Mouse (Mus musculus) spleen, adult 2 months (tissue): ENCODE data around the gene Pex10. TPM values are rescaled to one million over a fixed set of nuclear protein-coding genes. Genes with fewer than 3 reads are reported as not detected.

Source experiments
- DNase-seq, 2 experiments: peaks; one replicate each; pipeline versions ENCODE4 v3.0.0 to v3.0.0-alpha.2; 2012 to 2021; ENCODE audit warnings: low spot score in 2 of 2, low read depth in 1 of 2
- H3K27ac ChIP-seq: fragments of 200-500 bp; 2 replicates; pipeline ENCODE4 v1.5.1; 2012; ENCODE audit warnings: low read length, inconsistent platforms; ENCODE audit not compliant: insufficient read depth
- H3K27me3 ChIP-seq: fragments of 200-500 bp; 2 replicates; pipeline ENCODE4 v1.6.1; 2012; ENCODE audit warnings: mild to moderate bottlenecking, moderate library complexity, low read length, inconsistent platforms; ENCODE audit not compliant: control insufficient read depth, insufficient read depth
- H3K36me3 ChIP-seq: fragments of 200-500 bp; 2 replicates; pipeline ENCODE4 v1.6.1; 2012; ENCODE audit warnings: mild to moderate bottlenecking, low read length, inconsistent platforms; ENCODE audit not compliant: control insufficient read depth, insufficient read depth
- H3K4me1 ChIP-seq: fragments of 200-500 bp; 2 replicates; pipeline ENCODE4 v1.6.1; 2011; ENCODE audit warnings: inconsistent platforms; ENCODE audit not compliant: control insufficient read depth, insufficient read depth, insufficient read length
- H3K4me3 ChIP-seq: fragments of 200-500 bp; 2 replicates; pipeline ENCODE4 v1.5.1; 2011; ENCODE audit warnings: mild to moderate bottlenecking, inconsistent platforms; ENCODE audit not compliant: insufficient read depth, insufficient read length; ENCODE audit errors: extremely low read depth
- CTCF ChIP-seq: fragments of 200-500 bp; IDR thresholded peaks from 2 replicates; pipeline ENCODE4 v1.5.1; 2011; ENCODE audit warnings: mild to moderate bottlenecking, inconsistent platforms; ENCODE audit not compliant: insufficient read depth, insufficient read length, insufficient replicate concordance; ENCODE audit errors: extremely low read depth
- POLR2A ChIP-seq: fragments of 200-500 bp; IDR thresholded peaks from 2 replicates; pipeline ENCODE4 v1.6.1; 2011; ENCODE audit warnings: low read depth, low read length, inconsistent platforms
- WGBS: fragments of 180-500 bp; shearing (Covaris S2); methylation state at CpG from one replicate; pipeline ENCODE4 v1.1.7; 2018; 5-methylcytosine and 5-hydroxymethylcytosine counted together
- polyA plus RNA-seq: library from polyadenylated mRNA; depleted of rRNA; stranded (reverse); fragments of >200 nt; gene quantifications from 2 replicates; pipeline ENCODE4 v1.2.3, GENCODE M21; 2012

Gene Pex10
- polyA plus RNA-seq, 1 experiment, result 14.3 TPM

GRCm38 (mm10) chr4:155020813-155021212 is 46.0 kb upstream of the Pex10 start:
- Histone ChIP-seq H3K4me3 (no peak overlapping the region), H3K27me3 (no peaks in the 10 kb centered on the region)
- 79% methylated on average over 9 of the region's 9 CpGs for WGBS

GRCm38 (mm10) chr4:155022228-155022855 is 44.5 kb upstream of the Pex10 start:
- WGBS, result 71% methylated on average over 7 of the region's 7 CpGs

More at GRCm38 (mm10) chr4:155020813-155021212, 46.0 kb upstream of the Pex10 start:
- DNase-seq, result no peak
- Histone ChIP-seq H3K4me1 (peaks cover 2% of the 10 kb centered on the region; the same call in 1 of the 2 replicates), H3K36me3 (no peaks in the 10 kb centered on the region), H3K27ac (no peak overlapping the region)
- TF ChIP-seq CTCF (no peak), POLR2A (no peak)

GRCm38 (mm10) chr4:155024170-155025010 is 42.4 kb upstream of the Pex10 start:
- WGBS, result 86% methylated on average over 11 of the region's 11 CpGs
- DNase-seq, result no peak

More at GRCm38 (mm10) chr4:155022228-155022855, 44.5 kb upstream of the Pex10 start:
- no peak overlapping the region for H3K27ac ChIP-seq
- H3K4me3 ChIP-seq, result no peak overlapping the region
- no peak for TF ChIP-seq POLR2A
- TF ChIP-seq CTCF, result no peak
- H3K27me3 ChIP-seq, result no peaks in the 10 kb centered on the region
- DNase-seq, result no peak
- peaks cover 2% of the 10 kb centered on the region; the same call in 1 of the 2 replicates for H3K4me1 ChIP-seq
- H3K36me3 ChIP-seq, result no peaks in the 10 kb centered on the region

GRCm38 (mm10) chr4:155033115-155033514 is 33.7 kb upstream of the Pex10 start:
- H3K27ac ChIP-seq, result no peak overlapping the region
- no peak overlapping the region for H3K4me3 ChIP-seq
- DNase-seq, result no peak
- no peaks in the 10 kb centered on the region for H3K4me1 ChIP-seq
- H3K36me3 ChIP-seq, result no peaks in the 10 kb centered on the region
- TF ChIP-seq POLR2A (no peak), CTCF (no peak)
- H3K27me3 ChIP-seq, result no peaks in the 10 kb centered on the region
- WGBS, result 43% methylated on average over 6 of the region's 6 CpGs

More at GRCm38 (mm10) chr4:155024170-155025010, 42.4 kb upstream of the Pex10 start:
- Histone ChIP-seq H3K27ac (no peak overlapping the region), H3K4me1 (no peaks in the 10 kb centered on the region), H3K27me3 (no peaks in the 10 kb centered on the region), H3K36me3 (no peaks in the 10 kb centered on the region), H3K4me3 (no peak overlapping the region)
- no peak for TF ChIP-seq POLR2A
- TF ChIP-seq CTCF, result no peak

GRCm38 (mm10) chr4:155034202-155034601 is 32.6 kb upstream of the Pex10 start:
- no peaks in the 10 kb centered on the region for H3K27me3 ChIP-seq
- no peak for TF ChIP-seq POLR2A
- no peak for TF ChIP-seq CTCF
- H3K27ac ChIP-seq, result no peak overlapping the region
- no peaks in the 10 kb centered on the region for H3K4me1 ChIP-seq
- H3K4me3 ChIP-seq, result no peak overlapping the region
- H3K36me3 ChIP-seq, result no peaks in the 10 kb centered on the region
- WGBS, result 40% methylated on average over 7 of the region's 7 CpGs
- DNase-seq, result no peak

- H3K4me3 ChIP-seq, result no peak overlapping the region
- TF ChIP-seq CTCF (no peak), POLR2A (no peak)
- no peak for DNase-seq
- no peak overlapping the region for H3K27ac ChIP-seq
- no peaks in the 10 kb centered on the region for H3K4me1 ChIP-seq
- no peaks in the 10 kb centered on the region for H3K36me3 ChIP-seq
- WGBS, result 67% methylated on average over 13 of the region's 13 CpGs
- no peaks in the 10 kb centered on the region for H3K27me3 ChIP-seq
Observed at GRCm38 (mm10) chr4:155034787-155035186, 32.0 kb upstream of the Pex10 start.

DNA sequence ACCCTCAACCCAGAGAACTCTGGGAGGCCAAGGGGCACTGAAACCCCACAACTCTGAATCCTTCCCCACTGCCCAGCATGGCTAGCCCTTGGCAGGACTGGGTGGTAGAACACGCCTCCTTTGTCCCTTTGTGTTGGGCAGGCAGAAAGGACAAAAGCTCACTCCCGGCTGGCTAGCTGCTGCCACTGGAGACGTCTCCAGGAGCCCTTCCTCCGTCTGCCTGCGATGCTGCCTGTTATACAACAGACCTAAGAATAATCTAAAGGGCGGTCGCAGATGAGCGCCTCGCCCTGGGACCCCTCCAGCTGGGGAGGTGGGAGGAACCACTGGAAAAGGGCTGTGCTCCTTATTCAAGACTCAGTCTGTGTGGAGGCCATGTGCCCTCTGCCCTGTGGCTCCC is 26.6 kb upstream of the Pex10 start:
- WGBS, result 55% methylated on average over 9 of the region's 9 CpGs
- no peak for TF ChIP-seq CTCF
- TF ChIP-seq POLR2A, result no peak
- no peak for DNase-seq
- H3K27me3 ChIP-seq, result peaks cover 7% of the 10 kb centered on the region
- no peak overlapping the region for H3K27ac ChIP-seq
- no peaks in the 10 kb centered on the region for H3K4me1 ChIP-seq
- no peak overlapping the region for H3K4me3 ChIP-seq
- H3K36me3 ChIP-seq, result no peaks in the 10 kb centered on the region
